Mouse (Mus musculus) MEL (cell line): ENCODE results near the gene Elp6. TPM values are rescaled to one million over a fixed set of nuclear protein-coding genes. Genes with fewer than 3 reads are reported as not detected.
A peak's percentile ranks its signal among the peaks of the same experiment; 100 is the strongest.

Source experiments
- DNase-seq: peaks from one replicate; pipeline ENCODE4 v3.0.0; 2011; ENCODE audit warnings: low read depth, low spot score
- H3K27ac ChIP-seq: 2 replicates; pipeline ENCODE4 v1.5.1; 2012; ENCODE audit warnings: low read depth, mild to moderate bottlenecking, control low read depth, low read length, moderate library complexity; ENCODE audit not compliant: control insufficient read depth
- H3K27me3 ChIP-seq, 2 experiments: fragments of 150-350 bp in 1 of 2; sonication (generic) in 1 of 2; 2 replicates each; pipeline ENCODE4 v1.6.1; 2012; ENCODE audit warnings: low read length in 2 of 2, mild to moderate bottlenecking in 2 of 2, improper control_type of control experiment in 1 of 2, moderate library complexity in 1 of 2; ENCODE audit not compliant: insufficient read depth in 2 of 2, control insufficient read depth in 1 of 2
- H3K36me3 ChIP-seq, 2 experiments: 2 replicates each; pipeline ENCODE4 v1.6.1; 2012 to 2014; ENCODE audit warnings: low read length in 2 of 2, improper control_type of control experiment in 1 of 2, inconsistent platforms in 1 of 2, mild to moderate bottlenecking in 1 of 2; ENCODE audit not compliant: insufficient read depth in 2 of 2, control insufficient read depth in 1 of 2
- H3K4me1 ChIP-seq, 2 experiments: fragments of 150-350 bp in 1 of 2; sonication (generic) in 1 of 2; 2 replicates each; pipeline ENCODE4 v1.6.1; 2012; ENCODE audit warnings: low read length in 2 of 2, improper control_type of control experiment in 1 of 2, mild to moderate bottlenecking in 1 of 2; ENCODE audit not compliant: insufficient read depth in 2 of 2, control insufficient read depth in 1 of 2
- H3K4me3 ChIP-seq, 2 experiments: fragments of 150-350 bp in 1 of 2; sonication (generic) in 1 of 2; 2 replicates each; pipeline ENCODE4 v1.5.1; 2012; ENCODE audit warnings: low read depth in 2 of 2, low read length in 2 of 2, mild to moderate bottlenecking in 2 of 2, moderate library complexity in 2 of 2, control low read depth in 1 of 2, improper control_type of control experiment in 1 of 2; ENCODE audit not compliant: control insufficient read depth in 1 of 2, insufficient read depth in 1 of 2
- H3K79me2 ChIP-seq: 2 replicates; pipeline ENCODE4 v1.6.1; 2012; ENCODE audit warnings: mild to moderate bottlenecking, low read length, moderate library complexity; ENCODE audit not compliant: control insufficient read depth, poor library complexity, insufficient read depth
- H3K9ac ChIP-seq: 2 replicates; pipeline ENCODE4 v1.6.1; 2012; ENCODE audit warnings: low read depth, mild to moderate bottlenecking, control low read depth, low read length, moderate library complexity; ENCODE audit not compliant: control insufficient read depth, poor library complexity, severe bottlenecking
- H3K9me3 ChIP-seq: fragments of 150-350 bp; sonication (generic); replicated peaks from 2 replicates; pipeline ENCODE4 v1.6.1; 2012; ENCODE audit warnings: mild to moderate bottlenecking, low read length, improper control_type of control experiment, moderate library complexity; ENCODE audit not compliant: insufficient read depth
- CHD1 ChIP-seq: IDR thresholded peaks from 2 replicates; pipeline ENCODE4 v1.6.1; 2012; ENCODE audit warnings: low read depth, mild to moderate bottlenecking, inconsistent platforms, low read length, improper control_type of control experiment
- CHD2 ChIP-seq: IDR thresholded peaks from 2 replicates; pipeline ENCODE4 v1.6.1; 2011; ENCODE audit warnings: low read length, improper control_type of control experiment
- CTCF ChIP-seq, 3 experiments: IDR thresholded peaks in 2 of 3; conservative IDR thresholded peaks in 1 of 3; 2 replicates each; pipeline ENCODE4 v1.5.1; 2011 to 2012; ENCODE audit warnings: low read length in 3 of 3, low read depth in 2 of 3, mild to moderate bottlenecking in 2 of 3, improper control_type of control experiment in 1 of 3, inconsistent platforms in 1 of 3, mixed read lengths in 1 of 3, moderate library complexity in 1 of 3; ENCODE audit not compliant: control insufficient read depth in 1 of 3, insufficient read depth in 1 of 3, poor library complexity in 1 of 3, severe bottlenecking in 1 of 3
- E2F4 ChIP-seq: IDR thresholded peaks from 2 replicates; pipeline ENCODE4 v1.6.1; 2011; ENCODE audit warnings: low read depth, low read length, improper control_type of control experiment, borderline replicate concordance
- ELF1 ChIP-seq: IDR thresholded peaks from 2 replicates; pipeline ENCODE4 v1.6.1; 2014; ENCODE audit warnings: low read depth, mild to moderate bottlenecking, inconsistent platforms, low read length, improper control_type of control experiment, moderate library complexity
- EP300 ChIP-seq, 2 experiments: IDR thresholded peaks; 2 replicates each; pipeline ENCODE4 v1.6.1; 2011; ENCODE audit warnings: improper control_type of control experiment in 2 of 2, low read length in 2 of 2, low read depth in 1 of 2, mild to moderate bottlenecking in 1 of 2
- KAT2A ChIP-seq: conservative IDR thresholded peaks from 2 replicates; pipeline ENCODE4 v1.6.1; 2012; ENCODE audit warnings: low read depth, low read length, improper control_type of control experiment, inconsistent platforms
- MAX ChIP-seq: IDR thresholded peaks from 2 replicates; pipeline ENCODE4 v1.6.1; 2011; ENCODE audit warnings: low read length, improper control_type of control experiment
- MAZ ChIP-seq: IDR thresholded peaks from 2 replicates; pipeline ENCODE4 v1.6.1; 2012; ENCODE audit warnings: low read depth, mild to moderate bottlenecking, inconsistent platforms, low read length, improper control_type of control experiment
- MEF2A ChIP-seq: IDR thresholded peaks from 2 replicates; pipeline ENCODE4 v1.6.1; 2014; ENCODE audit warnings: low read depth, mild to moderate bottlenecking, inconsistent platforms, low read length, improper control_type of control experiment; ENCODE audit not compliant: poor library complexity, insufficient replicate concordance, severe bottlenecking; ENCODE audit errors: extremely low read depth
- MXI1 ChIP-seq: IDR thresholded peaks from 2 replicates; pipeline ENCODE4 v1.6.1; 2011; ENCODE audit warnings: mild to moderate bottlenecking, low read depth, low read length, improper control_type of control experiment
- MYB ChIP-seq: IDR thresholded peaks from 2 replicates; pipeline ENCODE4 v1.6.1; 2011; ENCODE audit warnings: mild to moderate bottlenecking, low read depth, low read length, improper control_type of control experiment
- MYC ChIP-seq: IDR thresholded peaks from 2 replicates; pipeline ENCODE4 v1.6.1; 2011; ENCODE audit warnings: low read depth, mild to moderate bottlenecking, low read length, improper control_type of control experiment, moderate library complexity
- NELFE ChIP-seq: IDR thresholded peaks from 2 replicates; pipeline ENCODE4 v1.6.1; 2011; ENCODE audit warnings: low read depth, low read length, improper control_type of control experiment
- NRF1 ChIP-seq: IDR thresholded peaks from 2 replicates; pipeline ENCODE4 v1.6.1; 2014; ENCODE audit warnings: low read depth, mild to moderate bottlenecking, inconsistent platforms, low read length, improper control_type of control experiment, moderate library complexity; ENCODE audit not compliant: poor library complexity, insufficient read depth, severe bottlenecking
- POLR2A ChIP-seq, 2 experiments: IDR thresholded peaks; 2 replicates each; pipeline ENCODE4 v1.6.1; 2011 to 2012; ENCODE audit warnings: low read length in 2 of 2, mild to moderate bottlenecking in 2 of 2, control low read depth in 1 of 2, improper control_type of control experiment in 1 of 2, low read depth in 1 of 2, moderate library complexity in 1 of 2; ENCODE audit not compliant: control insufficient read depth in 1 of 2, insufficient read depth in 1 of 2, poor library complexity in 1 of 2
- POLR2AphosphoS2 ChIP-seq: IDR thresholded peaks from 2 replicates; pipeline ENCODE4 v1.6.1; 2011; ENCODE audit warnings: low read length, improper control_type of control experiment
- POLR2AphosphoS5 ChIP-seq: IDR thresholded peaks from 2 replicates; pipeline ENCODE4 v1.6.1; 2012; ENCODE audit warnings: low read depth, borderline replicate concordance, mild to moderate bottlenecking, inconsistent platforms, low read length, moderate library complexity, mixed read lengths
- RAD21 ChIP-seq: IDR thresholded peaks from 2 replicates; pipeline ENCODE4 v1.6.1; 2011; ENCODE audit warnings: mild to moderate bottlenecking, low read depth, low read length, improper control_type of control experiment
- RCOR1 ChIP-seq: IDR thresholded peaks from 2 replicates; pipeline ENCODE4 v1.6.1; 2012; ENCODE audit warnings: low read depth, mild to moderate bottlenecking, inconsistent platforms, low read length, improper control_type of control experiment
- SIN3A ChIP-seq: IDR thresholded peaks from 2 replicates; pipeline ENCODE4 v1.6.1; 2012; ENCODE audit warnings: low read length, improper control_type of control experiment, inconsistent platforms
- SMC3 ChIP-seq: IDR thresholded peaks from 2 replicates; pipeline ENCODE4 v1.6.1; 2011; ENCODE audit warnings: low read depth, low read length, improper control_type of control experiment
- TAL1 ChIP-seq: IDR thresholded peaks from 2 replicates; pipeline ENCODE4 v1.6.1; 2012; ENCODE audit warnings: mild to moderate bottlenecking, inconsistent platforms, low read length, moderate library complexity, mixed read lengths
- TBP ChIP-seq: IDR thresholded peaks from 2 replicates; pipeline ENCODE4 v1.8.0; 2011; ENCODE audit warnings: low read depth, low read length, improper control_type of control experiment
- USF1 ChIP-seq: IDR thresholded peaks from 2 replicates; pipeline ENCODE4 v1.6.1; 2014; ENCODE audit warnings: low read depth, mild to moderate bottlenecking, inconsistent platforms, low read length, improper control_type of control experiment, moderate library complexity
- USF2 ChIP-seq, 2 experiments: IDR thresholded peaks; 2 replicates each; pipeline ENCODE4 v1.6.1; 2011 to 2012; ENCODE audit warnings: improper control_type of control experiment in 2 of 2, low read length in 2 of 2, borderline replicate concordance in 1 of 2, inconsistent platforms in 1 of 2, low read depth in 1 of 2, mild to moderate bottlenecking in 1 of 2; ENCODE audit not compliant: insufficient read depth in 1 of 2
- ZC3H11A ChIP-seq: IDR thresholded peaks from 2 replicates; pipeline ENCODE4 v1.6.1; 2012; ENCODE audit warnings: low read depth, mild to moderate bottlenecking, inconsistent platforms, low read length, improper control_type of control experiment
- ZKSCAN1 ChIP-seq: IDR thresholded peaks from 2 replicates; pipeline ENCODE4 v1.6.1; 2012; ENCODE audit warnings: low read depth, mild to moderate bottlenecking, inconsistent platforms, low read length, improper control_type of control experiment, moderate library complexity
- ZNF384 ChIP-seq: IDR thresholded peaks from 2 replicates; pipeline ENCODE4 v1.6.1; 2012; ENCODE audit warnings: low read depth, mild to moderate bottlenecking, inconsistent platforms, low read length, improper control_type of control experiment
- polyA plus RNA-seq, 2 experiments: library from polyadenylated mRNA; stranded (reverse) in 1 of 2; unstranded in 1 of 2; fragments of >175 nt in 1 of 2; fragments of >200 nt in 1 of 2; gene quantifications; 2 replicates each; pipeline versions ENCODE4 v1.2.1 to v1.2.4; 2012; ENCODE audit warnings: low replicate concordance in 2 of 2, low read depth in 1 of 2; ENCODE audit not compliant: insufficient read length in 2 of 2, insufficient read depth in 1 of 2, missing spikeins in 1 of 2
- total RNA-seq: library from RNA; depleted of rRNA; stranded (reverse); fragments of 300-350 nt; gene quantifications from 2 replicates; pipeline ENCODE4 v1.2.3, GENCODE M21; 2012

Gene Elp6
- total and polyA plus RNA-seq, 3 experiments = 29.6 to 34.6 TPM; not detected in 1

- Histone ChIP-seq H3K79me2 (0 out of 2 replicates have a peak, but pooled peaks cover 1% of the 10 kb centered on the region), H3K27ac (no peak overlapping the region), H3K27me3 (no peaks in the 10 kb centered on the region), H3K9me3 (no peaks in the 10 kb centered on the region), H3K4me1 (peaks cover 15 to 19% of the 10 kb centered on the region in 2 experiments), H3K9ac (no peak overlapping the region; the same call in 1 of the 2 replicates), H3K36me3 (peaks cover 2 to 18% of the 10 kb centered on the region in 2 experiments), H3K4me3 (no peak overlapping the region)
- TF ChIP-seq POLR2AphosphoS2 = no peak
- no peak for TF ChIP-seq ZNF384
- TF ChIP-seq RAD21 = no peak
- no peak for TF ChIP-seq E2F4
- no peak for TF ChIP-seq NRF1
- no peak for TF ChIP-seq MAZ
- DNase-seq = peak; percentile 31
Observed at GRCm38 (mm10) chr9:110351350-110351749, 46.4 kb downstream of the Elp6 start.

GRCm38 (mm10) chr9:110351932-110352632 lies 47.1 kb downstream of the Elp6 start:
- peak overlapping the region; percentile 11 to 40 for H3K4me3 ChIP-seq
- H3K4me1 ChIP-seq = peaks cover 15 to 19% of the 10 kb centered on the region in 2 experiments
- DNase-seq = peak; percentile 88
- peak overlapping the region; percentile 3 for H3K9ac ChIP-seq
- no peaks in the 10 kb centered on the region for H3K9me3 ChIP-seq
- peak overlapping the region; percentile 43 for H3K27ac ChIP-seq
- peaks cover 2 to 18% of the 10 kb centered on the region in 2 experiments for H3K36me3 ChIP-seq
- H3K79me2 ChIP-seq = 0 out of 2 replicates have a peak, but pooled peaks cover 1% of the 10 kb centered on the region
- no peaks in the 10 kb centered on the region for H3K27me3 ChIP-seq
- TF ChIP-seq EP300 (IDR thresholded peaks at IDR 0.05; ENCODE audit: low read depth in 1 of 2, low read length in 2 of 2) (peak; percentile 57 to 95; a peak in 3 of 4 replicates), TBP (peak; percentile 47; the same call in 1 of the 2 replicates), SMC3 (peak; percentile 8; the same call in 1 of the 2 replicates), ZKSCAN1 (no peak), ELF1 (peak; percentile 45; the same call in 1 of the 2 replicates), USF1 (no peak), CHD1 (0 out of 2 replicates have a peak, but pooled peaks have one; percentile 67), MXI1 (0 out of 2 replicates have a peak, but pooled peaks have one; percentile 49), MYB (no peak), KAT2A (no peak), CTCF (IDR thresholded peaks at IDR 0.05 in 2 of 3, conservative IDR thresholded peaks at IDR 0.05 in 1 of 3; ENCODE audit: control insufficient read depth in 1 of 3, insufficient read depth in 1 of 3, low read depth in 2 of 3, low read length in 3 of 3, poor library complexity in 1 of 3, severe bottlenecking in 1 of 3) (no peak), ZNF384 (no peak), CHD2 (no peak), MEF2A (no peak), POLR2AphosphoS2 (no peak), E2F4 (no peak), RCOR1 (peak; percentile 61), POLR2A (IDR thresholded peaks at IDR 0.05; ENCODE audit: control insufficient read depth in 1 of 2, insufficient read depth in 1 of 2, low read depth in 1 of 2, low read length in 2 of 2, poor library complexity in 1 of 2) (no peak), SIN3A (peak; percentile 88), NELFE (no peak), POLR2AphosphoS5 (no peak), MAX (0 out of 2 replicates have a peak, but pooled peaks have one; percentile 15), NRF1 (no peak), TAL1 (no peak), USF2 (IDR thresholded peaks at IDR 0.05; ENCODE audit: borderline replicate concordance in 1 of 2, insufficient read depth in 1 of 2, low read depth in 1 of 2, low read length in 2 of 2) (no peak), RAD21 (no peak), ZC3H11A (no peak; the same call in 1 of the 2 replicates), MYC (peak; percentile 61; the same call in 1 of the 2 replicates)
